Mouse (Mus musculus) G1E (cell line): ENCODE results near the gene Xpo4.

Experiments
- CTCF ChIP-seq: IDR thresholded peaks from 2 replicates; pipeline ENCODE4 v1.5.1; 2012; ENCODE audit warnings: low read depth, low read length, inconsistent platforms, mixed read lengths
- POLR2AphosphoS5 ChIP-seq: IDR thresholded peaks from 2 replicates; pipeline ENCODE4 v1.6.1; 2012; ENCODE audit warnings: low read depth, low read length, inconsistent platforms; ENCODE audit not compliant: insufficient replicate concordance

GRCm38 (mm10) chr14:57695550-57695949 lies 30.3 kb upstream of the Xpo4 start:
- TF ChIP-seq POLR2AphosphoS5 = no peak
- TF ChIP-seq CTCF = no peak; the same call in 1 of the 2 replicates
